Mouse (Mus musculus): ENCODE data around the gene Pde4d. TPM values are rescaled to one million over a fixed set of nuclear protein-coding genes. Genes with fewer than 3 reads are reported as not detected.

The Pde4d gene
- polyA plus RNA-seq, 1 experiment from 2014 or later, result 16.7 TPM

GRCm38 (mm10) chr13:109625466-109626129 lies 1175.8 kb downstream of the Pde4d start:
- Histone ChIP-seq H3K4me3 (replicated peaks) (no peak overlapping the region), H3K9ac (no peak overlapping the region), H3K27ac (no peak overlapping the region), H3K36me3 (no peaks in the 10 kb centered on the region), H3K4me1 (no peaks in the 10 kb centered on the region), H3K4me2 (no peak overlapping the region), H3K9me3 (replicated peaks) (no peaks in the 10 kb centered on the region), H3K27me3 (no peaks in the 10 kb centered on the region)
- no peak for ATAC-seq (replicated peaks; ENCODE audit: low FRiP score)
- 91% methylated on average over 18 of the region's 18 CpGs for WGBS

GRCm38 (mm10) chr13:109627265-109627664 lies 1177.5 kb downstream of the Pde4d start:
- Histone ChIP-seq H3K9ac (no peak overlapping the region), H3K9me3 (replicated peaks) (no peaks in the 10 kb centered on the region), H3K27me3 (no peaks in the 10 kb centered on the region), H3K27ac (no peak overlapping the region), H3K4me1 (peaks cover 7% of the 10 kb centered on the region), H3K4me2 (no peak overlapping the region), H3K36me3 (no peaks in the 10 kb centered on the region), H3K4me3 (replicated peaks) (no peak overlapping the region)
- no peak for ATAC-seq (replicated peaks; ENCODE audit: low FRiP score)
- WGBS, result 74% methylated on average over 2 of the region's 2 CpGs

- H3K36me3 ChIP-seq, result no peaks in the 10 kb centered on the region
- peaks cover 13% of the 10 kb centered on the region for H3K4me1 ChIP-seq
- no peak overlapping the region for H3K27ac ChIP-seq
- H3K9ac ChIP-seq, result no peak overlapping the region
- 92% methylated on average over 4 of the region's 4 CpGs for WGBS
- H3K4me3 ChIP-seq (replicated peaks), result no peak overlapping the region
- no peak overlapping the region for H3K4me2 ChIP-seq
- no peaks in the 10 kb centered on the region for H3K27me3 ChIP-seq
- ATAC-seq (replicated peaks; ENCODE audit: low FRiP score), result no peak
- H3K9me3 ChIP-seq (replicated peaks), result no peaks in the 10 kb centered on the region
Observed at GRCm38 (mm10) chr13:109628606-109629005, 1178.9 kb downstream of the Pde4d start.

- Histone ChIP-seq H3K4me1 (peaks cover 13% of the 10 kb centered on the region), H3K36me3 (no peaks in the 10 kb centered on the region), H3K4me2 (no peak overlapping the region), H3K9me3 (replicated peaks) (no peaks in the 10 kb centered on the region), H3K4me3 (replicated peaks) (no peak overlapping the region), H3K27ac (no peak overlapping the region), H3K27me3 (no peaks in the 10 kb centered on the region), H3K9ac (no peak overlapping the region)
- no peak for ATAC-seq (replicated peaks; ENCODE audit: low FRiP score)
- WGBS, result 87% methylated on average over 5 of the region's 5 CpGs
Observed at GRCm38 (mm10) chr13:109629216-109629615, 1179.5 kb downstream of the Pde4d start.

GRCm38 (mm10) chr13:109631399-109632026 lies 1181.8 kb downstream of the Pde4d start:
- Histone ChIP-seq H3K4me2 (no peak overlapping the region), H3K27ac (no peak overlapping the region)
- WGBS, result 26% methylated on average over 10 of the region's 10 CpGs

GRCm38 (mm10) chr13:109632387-109633036 lies 1182.8 kb downstream of the Pde4d start:
- peaks cover 13% of the 10 kb centered on the region for H3K4me1 ChIP-seq
- H3K36me3 ChIP-seq, result no peaks in the 10 kb centered on the region
- H3K9ac ChIP-seq, result no peak overlapping the region
- 22% methylated on average over 7 of the region's 7 CpGs for WGBS
- H3K9me3 ChIP-seq (replicated peaks), result no peaks in the 10 kb centered on the region
- H3K27ac ChIP-seq, result peak overlapping the region; percentile 32
- H3K27me3 ChIP-seq, result no peaks in the 10 kb centered on the region
- ATAC-seq (replicated peaks; ENCODE audit: low FRiP score), result peak; percentile 79
- H3K4me3 ChIP-seq (replicated peaks), result no peak overlapping the region
- H3K4me2 ChIP-seq, result peak overlapping the region; percentile 3; the same call in 1 of the 2 replicates

More at GRCm38 (mm10) chr13:109631399-109632026, 1181.8 kb downstream of the Pde4d start:
- H3K27me3 ChIP-seq, result no peaks in the 10 kb centered on the region
- peaks cover 13% of the 10 kb centered on the region for H3K4me1 ChIP-seq
- H3K4me3 ChIP-seq (replicated peaks), result no peak overlapping the region
- H3K9ac ChIP-seq, result no peak overlapping the region
- ATAC-seq (replicated peaks; ENCODE audit: low FRiP score), result no peak
- no peaks in the 10 kb centered on the region for H3K9me3 ChIP-seq (replicated peaks)
- H3K36me3 ChIP-seq, result no peaks in the 10 kb centered on the region

GRCm38 (mm10) chr13:109633037-109633418 lies 1183.3 kb downstream of the Pde4d start:
- no peak overlapping the region for H3K9ac ChIP-seq
- H3K9me3 ChIP-seq (replicated peaks), result no peaks in the 10 kb centered on the region
- H3K27me3 ChIP-seq, result no peaks in the 10 kb centered on the region
- H3K4me3 ChIP-seq (replicated peaks), result no peak overlapping the region
- H3K27ac ChIP-seq, result peak overlapping the region; percentile 32; the same call in 1 of the 2 replicates
- no peak overlapping the region for H3K4me2 ChIP-seq
- ATAC-seq (replicated peaks; ENCODE audit: low FRiP score), result no peak
- 49% methylated on average over 3 of the region's 3 CpGs for WGBS
- peaks cover 13% of the 10 kb centered on the region for H3K4me1 ChIP-seq
- H3K36me3 ChIP-seq, result no peaks in the 10 kb centered on the region

- no peak overlapping the region for H3K4me2 ChIP-seq
- H3K27me3 ChIP-seq, result no peaks in the 10 kb centered on the region
- H3K4me1 ChIP-seq, result peaks cover 13% of the 10 kb centered on the region
- 61% methylated on average over 10 of the region's 10 CpGs for WGBS
- no peak overlapping the region for H3K9ac ChIP-seq
- no peak overlapping the region for H3K4me3 ChIP-seq (replicated peaks)
- no peaks in the 10 kb centered on the region for H3K9me3 ChIP-seq (replicated peaks)
- H3K27ac ChIP-seq, result no peak overlapping the region
- no peak for ATAC-seq (replicated peaks; ENCODE audit: low FRiP score)
- H3K36me3 ChIP-seq, result no peaks in the 10 kb centered on the region
Observed at GRCm38 (mm10) chr13:109635901-109636520, 1186.3 kb downstream of the Pde4d start.

GRCm38 (mm10) chr13:109638273-109638672 lies 1188.5 kb downstream of the Pde4d start:
- Histone ChIP-seq H3K27ac (no peak overlapping the region), H3K4me3 (replicated peaks) (no peak overlapping the region), H3K4me1 (0 out of 2 replicates have a peak, but pooled peaks cover 3% of the 10 kb centered on the region), H3K4me2 (no peak overlapping the region), H3K27me3 (no peaks in the 10 kb centered on the region), H3K9me3 (replicated peaks) (no peaks in the 10 kb centered on the region), H3K9ac (no peak overlapping the region), H3K36me3 (no peaks in the 10 kb centered on the region)
- ATAC-seq (replicated peaks; ENCODE audit: low FRiP score), result no peak

- H3K36me3 ChIP-seq, result no peaks in the 10 kb centered on the region
- 45% methylated on average over 6 of the region's 6 CpGs for WGBS
- no peak overlapping the region for H3K4me3 ChIP-seq (replicated peaks)
- no peak overlapping the region for H3K4me2 ChIP-seq
- no peak overlapping the region for H3K27ac ChIP-seq
- H3K4me1 ChIP-seq, result 0 out of 2 replicates have a peak, but pooled peaks cover 3% of the 10 kb centered on the region
- no peaks in the 10 kb centered on the region for H3K9me3 ChIP-seq (replicated peaks)
- no peaks in the 10 kb centered on the region for H3K27me3 ChIP-seq
- ATAC-seq (replicated peaks; ENCODE audit: low FRiP score), result 0 out of 2 replicates have a peak, but pooled peaks have one; percentile 60
- no peak overlapping the region for H3K9ac ChIP-seq
Observed at GRCm38 (mm10) chr13:109639286-109639685, 1189.5 kb downstream of the Pde4d start.

GRCm38 (mm10) chr13:109641562-109641961 lies 1191.8 kb downstream of the Pde4d start:
- no peaks in the 10 kb centered on the region for H3K36me3 ChIP-seq
- 67% methylated on average over 6 of the region's 6 CpGs for WGBS
- 0 out of 2 replicates have a peak, but pooled peaks cover 3% of the 10 kb centered on the region for H3K4me1 ChIP-seq
- H3K27ac ChIP-seq, result no peak overlapping the region
- no peak overlapping the region for H3K4me3 ChIP-seq (replicated peaks)
- no peak overlapping the region for H3K9ac ChIP-seq
- ATAC-seq (replicated peaks; ENCODE audit: low FRiP score), result no peak
- H3K9me3 ChIP-seq (replicated peaks), result no peaks in the 10 kb centered on the region
- no peaks in the 10 kb centered on the region for H3K27me3 ChIP-seq
- no peak overlapping the region for H3K4me2 ChIP-seq

GRCm38 (mm10) chr13:109643419-109643818 lies 1193.7 kb downstream of the Pde4d start:
- H3K36me3 ChIP-seq, result no peaks in the 10 kb centered on the region
- H3K9me3 ChIP-seq (replicated peaks), result no peaks in the 10 kb centered on the region
- 0 out of 2 replicates have a peak, but pooled peaks cover 3% of the 10 kb centered on the region for H3K4me1 ChIP-seq
- H3K4me3 ChIP-seq (replicated peaks), result no peak overlapping the region
- H3K4me2 ChIP-seq, result no peak overlapping the region
- H3K27me3 ChIP-seq, result no peaks in the 10 kb centered on the region
- ATAC-seq (replicated peaks; ENCODE audit: low FRiP score), result no peak
- H3K9ac ChIP-seq, result no peak overlapping the region
- H3K27ac ChIP-seq, result no peak overlapping the region
- WGBS, result 86% methylated on average over 3 of the region's 3 CpGs
